Mouse (Mus musculus) retina, postnatal 7 days (tissue): ENCODE results near the gene Rgsl1.

Experiments
- DNase-seq: peaks from one replicate; pipeline ENCODE4 v3.0.0-alpha.2; 2012; ENCODE audit warnings: low read depth, low spot score

Gene Rgsl1

DNA sequence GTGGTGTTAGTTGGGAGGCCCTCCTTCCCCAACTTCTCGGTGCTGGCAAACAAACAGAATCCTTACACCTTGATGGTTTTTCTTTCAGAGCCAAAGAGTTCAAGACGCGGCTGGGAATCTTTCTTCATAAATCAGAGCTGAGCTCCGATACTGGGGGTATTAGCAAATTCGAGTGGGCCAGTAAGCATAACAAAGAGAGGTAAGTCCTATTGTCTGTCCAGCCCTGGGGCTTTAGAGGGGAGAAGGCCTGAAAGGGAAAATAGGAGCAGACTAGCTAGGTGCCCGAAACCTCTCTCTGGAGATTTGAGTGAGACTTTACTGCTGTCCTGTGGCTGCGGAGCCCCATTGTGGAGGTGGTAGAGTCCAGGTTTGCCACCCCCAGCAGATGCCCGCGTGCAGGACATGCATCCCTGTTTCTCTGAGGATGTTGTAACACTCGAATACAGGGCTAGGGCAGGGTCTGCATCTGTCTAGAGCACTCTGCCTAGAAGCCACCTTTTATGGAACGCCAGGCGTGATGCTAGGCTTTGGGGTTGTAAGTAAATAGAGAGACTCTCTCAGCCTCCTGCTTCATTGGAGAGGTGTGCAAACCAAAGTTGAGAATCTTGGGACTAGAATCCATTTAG, 103.1 kb downstream of the Rgsl1 start:
- no peak for DNase-seq

DNA sequence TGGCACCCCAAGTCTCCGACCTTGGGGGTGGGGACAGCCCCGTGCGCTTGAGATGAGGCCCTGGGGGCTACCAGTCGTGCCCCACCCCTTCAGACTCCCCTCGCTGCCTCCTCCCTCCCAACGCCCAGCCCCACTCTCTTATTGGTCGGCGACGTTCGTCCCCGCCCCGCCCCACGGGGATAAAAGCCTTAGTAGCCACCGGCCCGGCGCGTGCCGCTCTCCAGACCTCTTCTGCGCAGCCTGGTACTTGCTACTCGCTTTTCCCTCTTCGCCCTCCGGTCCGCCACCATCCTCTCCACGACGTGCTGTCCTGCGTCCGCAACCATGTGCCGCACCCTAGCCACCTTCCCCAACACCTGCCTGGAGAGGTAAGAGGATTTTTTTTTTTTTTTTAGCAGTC, 103.8 kb downstream of the Rgsl1 start, which contains the start of gene Rgs16:
TSS of gene Rgs16 (plus strand) at position 205 of the 400 bp plus-strand sequence.
- DNase-seq: peak; percentile 65

DNA sequence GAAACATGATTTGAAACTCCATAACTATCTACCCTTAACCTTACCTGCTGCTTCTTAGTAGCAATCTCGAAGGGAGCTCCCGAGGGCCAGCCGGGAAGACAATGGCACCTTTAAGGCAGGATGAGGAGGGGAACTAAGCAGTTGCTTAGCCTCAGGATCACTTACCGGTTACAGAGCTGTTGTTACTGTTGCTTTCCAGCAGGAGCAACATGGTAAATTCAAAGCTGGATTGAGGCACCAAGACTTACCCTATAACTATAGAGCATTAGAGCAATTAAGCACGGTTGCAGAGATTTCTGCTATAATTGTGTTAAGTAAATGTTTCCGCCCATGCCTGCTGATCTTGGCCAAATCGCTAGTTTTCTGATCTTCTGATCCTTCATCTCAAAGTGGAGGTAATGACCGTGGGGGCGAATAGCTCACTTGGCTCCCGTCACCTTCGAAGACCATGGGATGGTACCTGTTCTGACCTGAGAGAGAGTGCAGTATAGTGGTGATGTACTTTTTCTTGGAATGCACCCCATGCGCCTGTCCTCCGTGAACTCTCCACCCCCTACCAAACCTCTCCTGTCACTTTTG, 104.4 kb downstream of the Rgsl1 start:
- no peak for DNase-seq

DNA sequence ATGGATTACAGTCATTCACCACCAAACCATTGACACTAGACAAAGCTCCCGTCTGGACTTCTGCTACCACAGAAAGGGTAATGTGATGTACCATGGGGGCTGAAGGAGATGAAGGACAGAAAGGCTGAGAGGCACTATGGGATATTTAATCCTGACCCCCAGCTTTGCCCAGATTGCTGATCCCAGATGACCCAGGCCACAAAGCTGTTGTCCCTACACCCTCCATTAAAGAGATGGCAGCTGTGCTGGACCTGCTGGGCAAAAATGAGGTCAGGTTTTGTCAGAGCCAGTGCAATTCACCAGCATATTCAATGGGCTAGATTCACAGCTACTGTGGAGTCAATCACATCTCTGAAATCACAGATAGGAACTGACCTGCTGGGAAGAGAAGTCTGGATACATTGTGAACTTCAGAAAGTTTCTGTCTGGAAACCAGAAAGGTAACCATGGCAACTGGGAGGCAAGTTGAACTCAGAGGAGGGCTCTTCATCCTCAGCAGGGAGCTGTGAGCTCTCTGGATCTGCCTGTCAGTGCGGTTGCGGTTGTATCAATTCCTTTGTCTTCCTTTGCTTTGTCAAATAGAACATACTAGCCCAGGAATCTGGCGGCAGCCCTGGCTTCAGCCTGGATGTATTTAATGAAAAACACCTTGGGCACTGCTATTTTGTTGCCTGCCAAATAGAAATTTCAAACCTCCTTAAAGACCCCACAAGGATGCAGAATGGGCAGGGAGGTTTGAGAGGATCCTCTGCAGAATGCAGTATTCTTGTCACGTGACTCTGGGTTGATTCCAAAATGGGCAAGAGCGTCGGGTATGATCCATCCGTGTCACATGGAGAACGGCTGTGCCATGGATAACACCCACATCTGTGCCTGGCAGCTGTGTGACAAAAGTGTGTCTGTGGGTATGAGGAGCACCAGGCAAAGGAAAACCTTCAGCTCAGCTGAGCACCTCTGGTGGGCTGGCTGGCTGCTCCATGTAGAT, 106.5 kb downstream of the Rgsl1 start:
- no peak for DNase-seq

DNA sequence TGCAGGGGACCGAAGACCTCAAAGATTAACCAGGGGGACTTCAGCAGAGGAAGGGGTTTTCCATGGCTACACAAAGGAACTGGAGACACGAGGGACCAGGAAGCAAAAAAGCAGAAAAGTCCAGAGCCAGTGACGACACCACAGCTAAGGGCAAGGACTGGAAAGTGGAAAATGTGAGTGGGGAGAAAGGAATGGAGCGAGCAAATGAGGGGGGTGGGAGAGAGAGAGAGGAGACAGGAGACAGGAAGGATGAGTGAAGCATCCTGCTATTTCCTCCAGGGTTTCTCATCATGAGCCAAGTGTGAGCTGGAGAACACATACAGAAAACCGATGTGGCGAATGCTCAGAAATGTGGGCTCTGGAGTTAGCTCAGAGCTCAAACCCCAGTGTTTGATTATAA, 107.8 kb downstream of the Rgsl1 start:
- DNase-seq: no peak

DNA sequence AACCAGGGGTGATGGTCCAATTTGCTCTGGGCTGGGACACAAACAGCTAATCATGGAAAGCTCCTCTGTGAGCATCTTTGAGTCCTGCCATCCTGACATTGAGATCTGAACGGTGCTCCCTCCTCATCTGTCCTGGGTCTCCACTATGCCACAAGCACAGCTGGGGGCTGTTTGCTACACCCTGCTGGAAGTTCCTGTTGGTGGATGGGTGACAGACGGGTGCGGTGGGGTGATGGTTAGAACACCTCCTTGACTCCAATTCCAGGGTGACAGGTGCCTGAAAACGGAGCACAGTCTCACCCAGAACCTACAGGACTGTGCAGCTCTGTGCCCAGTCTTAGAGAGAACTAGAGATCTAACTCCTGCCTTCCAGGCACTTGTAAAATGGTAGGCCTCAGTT, 109.1 kb downstream of the Rgsl1 start:
- no peak for DNase-seq

DNA sequence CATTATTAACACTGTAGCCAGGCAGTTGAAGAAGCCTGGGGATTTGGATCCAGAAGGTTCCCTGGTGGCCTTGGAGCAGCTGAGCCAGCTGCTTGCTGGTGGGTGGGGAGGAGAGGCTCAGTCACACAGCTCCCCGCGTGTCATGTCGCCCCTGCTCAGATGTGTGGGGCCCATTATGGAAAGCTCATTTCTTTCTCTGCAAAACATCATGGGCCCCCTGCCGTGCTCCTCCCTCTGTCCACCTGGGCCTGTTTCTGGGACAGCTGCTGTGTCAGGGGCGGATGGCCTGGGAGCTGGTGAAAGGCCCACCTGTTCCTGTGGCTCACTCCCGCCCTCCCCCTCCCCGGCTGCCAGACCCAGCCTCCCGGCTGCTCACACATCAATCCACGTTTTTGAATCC, 110.8 kb downstream of the Rgsl1 start:
- DNase-seq: no peak

DNA sequence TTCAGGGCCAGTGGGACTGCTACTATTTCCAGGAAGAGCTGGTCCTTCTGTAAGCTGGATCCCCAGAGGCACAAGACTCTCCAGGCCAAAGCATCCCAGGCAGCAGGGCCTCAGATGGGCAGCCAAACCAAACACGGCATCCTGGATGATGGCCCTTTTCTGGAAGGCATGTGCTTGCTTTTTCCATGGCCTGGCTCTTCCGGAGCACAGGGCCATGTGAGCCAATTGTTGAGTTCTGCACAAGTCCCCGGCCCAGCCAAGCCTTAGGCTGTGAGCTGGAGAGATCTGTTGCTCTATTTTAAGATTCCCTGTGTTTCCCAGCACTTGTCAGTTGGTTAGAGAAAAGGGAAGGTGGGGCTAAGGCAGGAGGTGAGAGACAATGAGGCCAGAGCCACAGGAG, 113.3 kb downstream of the Rgsl1 start:
- no peak for DNase-seq

DNA sequence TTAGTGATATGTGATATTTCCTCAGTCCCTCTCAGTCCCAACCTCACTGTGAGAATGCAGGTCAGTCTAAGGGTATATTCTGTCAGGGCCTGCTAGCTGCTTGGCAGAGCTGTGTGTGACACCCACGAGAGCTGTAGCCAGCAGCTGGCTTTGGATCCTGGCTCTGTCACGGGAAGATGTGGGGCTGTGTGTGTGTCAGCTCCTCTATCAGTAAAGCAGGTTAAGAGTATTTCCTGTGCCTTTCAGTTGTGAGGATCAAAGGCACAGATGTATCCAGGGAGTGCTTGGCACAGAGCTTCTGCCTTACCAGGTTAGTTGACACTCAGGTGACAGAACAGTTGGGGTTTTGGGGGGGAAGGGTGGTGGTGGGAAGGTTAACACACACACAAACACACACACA, 114.1 kb downstream of the Rgsl1 start:
- no peak for DNase-seq
